Mouse (Mus musculus) T-cell, adult 66 days (primary cell): ENCODE data around the gene Olfr881. TPM values are rescaled to one million over a fixed set of nuclear protein-coding genes. Genes with fewer than 3 reads are reported as not detected.

Experiments used
- total RNA-seq, 2 experiments: library from RNA; stranded (reverse); gene quantifications; 3 replicates in 1 of 2; 4 replicates in 1 of 2; pipeline ENCODE4 v1.2.4; 2023

Gene Olfr881
- total RNA-seq: not detected

DNA sequence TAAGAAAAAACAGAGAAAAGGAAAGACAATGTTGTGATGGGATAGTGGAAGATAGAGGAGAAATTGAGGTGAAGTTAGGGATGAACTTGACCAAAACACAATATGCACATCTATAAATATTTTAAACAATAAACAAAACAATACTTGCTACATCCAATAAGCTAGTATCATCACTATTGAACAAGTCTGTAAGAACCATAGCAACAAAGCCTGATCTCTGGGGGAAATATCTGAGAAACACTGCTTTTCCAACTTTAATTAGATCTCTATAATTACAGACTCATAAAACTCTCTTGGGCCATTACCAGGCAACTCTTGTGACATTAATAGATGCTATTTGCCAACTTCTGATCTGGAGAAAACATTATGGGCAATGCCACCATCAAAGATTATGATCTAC lies at the start of gene Olfr881:
Gene Olfr881, plus strand, starts transcription at position 301 of the 400 bp plus-strand sequence.

DNA sequence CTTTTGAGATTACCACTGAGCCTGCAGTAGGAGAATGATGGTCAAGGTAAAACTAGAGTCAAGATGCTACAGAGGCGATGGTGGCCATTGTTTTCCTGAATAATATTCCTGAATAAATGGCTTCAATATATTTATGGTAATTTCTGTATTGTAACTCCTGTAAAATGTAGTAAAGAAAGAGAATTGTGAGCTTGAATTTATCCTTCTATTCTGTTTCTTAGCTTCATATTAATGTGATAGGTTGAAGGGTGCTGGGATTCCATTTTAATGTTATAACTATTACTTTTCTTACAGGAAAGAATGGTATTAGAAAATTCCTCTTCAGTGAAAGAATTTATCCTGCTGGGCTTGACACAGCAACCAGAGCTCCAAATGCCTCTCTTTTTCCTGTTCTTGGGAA lies 33.9 kb downstream of the Olfr881 start, which contains the start of gene Olfr883:
Gene Olfr883, plus strand, starts transcription at position 301 of the 400 bp plus-strand sequence.

Other genes with a start within 250 kb of the Olfr881 start
- gene Olfr874, start 246.7 kb upstream of the Olfr881 start, total RNA-seq: not detected
- not detected for gene Olfr875, start 220.0 kb upstream of the Olfr881 start, total RNA-seq
- not detected for gene Olfr876, start 188.8 kb upstream of the Olfr881 start, total RNA-seq
- gene Olfr877, start 137.6 kb upstream of the Olfr881 start, total RNA-seq: not detected
- gene Olfr145, start 95.1 kb upstream of the Olfr881 start, total RNA-seq: not detected
- gene Olfr878, start 74.0 kb upstream of the Olfr881 start, total RNA-seq: not detected
- gene Olfr883, start 34.0 kb downstream of the Olfr881 start, total RNA-seq: not detected
- not detected for gene Olfr884, start 54.7 kb downstream of the Olfr881 start, total RNA-seq
- gene Olfr885, start 69.5 kb downstream of the Olfr881 start, total RNA-seq: not detected
- not detected for gene Olfr887, start 92.2 kb downstream of the Olfr881 start, total RNA-seq
- gene Olfr888, start 116.3 kb downstream of the Olfr881 start, total RNA-seq: not detected
- gene Olfr889, start 123.4 kb downstream of the Olfr881 start, total RNA-seq: not detected
- not detected for gene Olfr890, start 150.7 kb downstream of the Olfr881 start, total RNA-seq
- not detected for gene Olfr891, start 189.0 kb downstream of the Olfr881 start, total RNA-seq
- gene Olfr893, start 216.5 kb downstream of the Olfr881 start, total RNA-seq: not detected
- gene Olfr894, start 226.2 kb downstream of the Olfr881 start, total RNA-seq: not detected